Mouse (Mus musculus) forebrain, embryonic 14.5 days (tissue): ENCODE results near the gene Plxnd1. TPM values are rescaled to one million over a fixed set of nuclear protein-coding genes. Genes with fewer than 3 reads are reported as not detected.

Source experiments
- ATAC-seq: fragments of 200-750 bp; cut with Nextera tagmentation; 2 replicates; pipeline ENCODE4 v1.8.0; 2017; ENCODE audit warnings: mild to moderate bottlenecking, moderate library complexity
- DNase-seq: peaks from one replicate; pipeline ENCODE4 v3.0.0-alpha.2; 2015; ENCODE audit warnings: low spot score
- H3K27ac ChIP-seq: fragments of 300-500 bp; sonication (generic); 2 replicates; pipeline ENCODE4 v1.5.1; 2014; ENCODE audit warnings: low read depth, mild to moderate bottlenecking, control low read depth, low read length, moderate library complexity
- H3K27me3 ChIP-seq: fragments of 300-500 bp; sonication (generic); replicated peaks from 2 replicates; pipeline ENCODE4 v1.6.1; 2014; ENCODE audit warnings: low read length, control low read depth, mixed read lengths; ENCODE audit not compliant: control insufficient read depth, insufficient read depth
- H3K36me3 ChIP-seq: fragments of 300-500 bp; sonication (generic); 2 replicates; pipeline ENCODE4 v1.6.1; 2014; ENCODE audit warnings: low read length, control low read depth; ENCODE audit not compliant: control insufficient read depth, insufficient read depth
- H3K4me1 ChIP-seq: fragments of 300-500 bp; sonication (generic); 2 replicates; pipeline ENCODE4 v1.6.1; 2014; ENCODE audit warnings: antibody characterized with exemption, low read length, control low read depth; ENCODE audit not compliant: control insufficient read depth, insufficient read depth
- H3K4me2 ChIP-seq: fragments of 300-500 bp; sonication (generic); 2 replicates; pipeline ENCODE4 v1.6.1; 2014; ENCODE audit warnings: mild to moderate bottlenecking, control low read depth, low read length
- H3K4me3 ChIP-seq: fragments of 300-500 bp; sonication (generic); 2 replicates; pipeline ENCODE4 v1.5.1; 2014; ENCODE audit warnings: low read depth, low read length, control low read depth
- H3K9ac ChIP-seq: fragments of 300-500 bp; sonication (generic); 2 replicates; pipeline ENCODE4 v1.6.1; 2014; ENCODE audit warnings: mild to moderate bottlenecking, low read length, control low read depth, moderate library complexity
- H3K9me3 ChIP-seq: fragments of 300-500 bp; sonication (generic); replicated peaks from 2 replicates; pipeline ENCODE4 v1.6.1; 2016; ENCODE audit warnings: low read length, control low read depth, mixed read lengths; ENCODE audit not compliant: control insufficient read depth
- WGBS: fragments of 180-500 bp; shearing (Covaris S2); extraction: QIAGEN DNeasy Blood & Tissue Kit; methylation state at CpG from one replicate; pipeline ENCODE4 v1.1.7; 2014; 5-methylcytosine and 5-hydroxymethylcytosine counted together
- polyA plus RNA-seq: library from polyadenylated mRNA; unstranded; fragments of >200 nt; fragmentation: Nextera tagmentation; extraction: Ambion mirVana; gene quantifications from 2 replicates; pipeline ENCODE4 v1.2.1, GENCODE M21; 2014

The Plxnd1 gene
- polyA plus RNA-seq, 1 experiment from 2014 or later: 19.6 TPM

DNA sequence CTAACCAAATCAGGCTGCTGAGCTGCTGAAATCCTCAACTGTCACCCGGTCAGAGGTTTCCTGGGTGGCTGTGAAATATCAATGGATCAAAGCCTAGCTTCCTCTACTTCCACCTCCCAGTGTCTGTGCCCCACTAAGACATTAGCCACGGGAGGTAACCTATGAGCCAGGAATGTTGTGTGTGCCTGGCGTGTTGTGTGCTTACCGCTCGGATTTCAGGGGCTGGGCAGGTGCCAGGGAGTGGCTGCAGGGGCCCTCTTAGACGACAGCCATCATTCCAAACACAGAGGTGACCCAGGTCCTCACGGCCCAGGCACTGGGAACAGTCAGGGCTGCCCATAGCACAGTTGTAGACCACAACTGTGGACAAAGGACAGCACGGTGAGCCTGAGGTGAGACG lies 25.7 kb downstream of the Plxnd1 start:
- H3K27me3 ChIP-seq: no peaks in the 10 kb centered on the region
- no peak for ATAC-seq
- H3K4me2 ChIP-seq: no peak overlapping the region
- no peak overlapping the region for H3K27ac ChIP-seq
- 64% methylated on average over 9 of the region's 9 CpGs for WGBS
- no peaks in the 10 kb centered on the region for H3K36me3 ChIP-seq
- H3K4me1 ChIP-seq: peaks cover 11% of the 10 kb centered on the region
- H3K9me3 ChIP-seq: no peaks in the 10 kb centered on the region
- DNase-seq: no peak
- H3K4me3 ChIP-seq: no peak overlapping the region
- H3K9ac ChIP-seq: no peak overlapping the region

- no peaks in the 10 kb centered on the region for H3K36me3 ChIP-seq
- no peak overlapping the region for H3K27ac ChIP-seq
- H3K27me3 ChIP-seq: no peaks in the 10 kb centered on the region
- no peak overlapping the region for H3K9ac ChIP-seq
- H3K4me2 ChIP-seq: no peak overlapping the region
- H3K9me3 ChIP-seq: no peaks in the 10 kb centered on the region
- ATAC-seq: no peak
- H3K4me1 ChIP-seq: peaks cover 9% of the 10 kb centered on the region
- no peak for DNase-seq
- no peak overlapping the region for H3K4me3 ChIP-seq
- WGBS: 76% methylated on average over 6 of the region's 6 CpGs
These were observed 26.1 kb downstream of the Plxnd1 start for GRCm38 (mm10) chr6:115968700-115969099.

- no peak overlapping the region for H3K27ac ChIP-seq
- H3K36me3 ChIP-seq: no peaks in the 10 kb centered on the region
- ATAC-seq: no peak
- 82% methylated on average over 5 of the region's 5 CpGs for WGBS
- DNase-seq: no peak
- peaks cover 9% of the 10 kb centered on the region for H3K4me1 ChIP-seq
- H3K27me3 ChIP-seq: no peaks in the 10 kb centered on the region
- H3K4me3 ChIP-seq: no peak overlapping the region
- no peaks in the 10 kb centered on the region for H3K9me3 ChIP-seq
- H3K9ac ChIP-seq: no peak overlapping the region
- H3K4me2 ChIP-seq: no peak overlapping the region
These were observed 26.7 kb downstream of the Plxnd1 start for GRCm38 (mm10) chr6:115968086-115968485.

GRCm38 (mm10) chr6:115967291-115967880 lies 27.4 kb downstream of the Plxnd1 start:
- no peak overlapping the region for H3K27ac ChIP-seq
- WGBS: 92% methylated on average over 15 of the region's 15 CpGs

GRCm38 (mm10) chr6:115966227-115966966 lies 28.4 kb downstream of the Plxnd1 start:
- no peaks in the 10 kb centered on the region for H3K36me3 ChIP-seq
- ATAC-seq: no peak
- peaks cover under 1% of the 10 kb centered on the region; the same call in 1 of the 2 replicates for H3K4me1 ChIP-seq
- 93% methylated on average over 19 of the region's 19 CpGs for WGBS
- no peak overlapping the region for H3K4me2 ChIP-seq
- no peaks in the 10 kb centered on the region for H3K9me3 ChIP-seq
- H3K9ac ChIP-seq: no peak overlapping the region
- no peak for DNase-seq
- no peaks in the 10 kb centered on the region for H3K27me3 ChIP-seq
- no peak overlapping the region for H3K27ac ChIP-seq
- H3K4me3 ChIP-seq: no peak overlapping the region

More at GRCm38 (mm10) chr6:115967291-115967880, 27.4 kb downstream of the Plxnd1 start:
- Histone ChIP-seq H3K4me3 (no peak overlapping the region), H3K4me2 (no peak overlapping the region), H3K36me3 (no peaks in the 10 kb centered on the region), H3K9ac (no peak overlapping the region), H3K4me1 (peaks cover 9% of the 10 kb centered on the region), H3K27me3 (no peaks in the 10 kb centered on the region), H3K9me3 (no peaks in the 10 kb centered on the region)
- DNase-seq (no peak), ATAC-seq (no peak)

DNA sequence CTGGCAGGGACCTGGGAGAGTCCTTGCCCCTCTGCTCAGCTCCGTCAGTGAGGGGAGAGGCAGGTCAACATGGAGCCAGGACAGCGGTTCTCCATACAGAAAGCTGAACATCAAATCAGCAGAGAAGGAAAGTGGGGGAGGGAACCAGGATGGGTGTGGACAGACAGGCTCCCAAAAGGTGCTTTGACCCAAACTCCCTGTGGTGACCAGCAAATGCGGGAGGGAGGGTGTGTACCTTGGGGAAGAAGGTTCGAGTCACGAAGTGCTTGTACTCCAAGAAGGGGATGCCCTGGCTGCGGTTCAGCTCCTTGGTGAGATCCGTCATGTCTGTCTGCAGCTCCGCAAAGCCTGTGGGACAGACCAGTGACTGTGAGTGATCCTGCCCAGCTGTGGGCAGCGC lies 31.1 kb downstream of the Plxnd1 start:
- no peak for DNase-seq
- Histone ChIP-seq H3K27ac (no peak overlapping the region), H3K9me3 (no peaks in the 10 kb centered on the region), H3K36me3 (no peaks in the 10 kb centered on the region), H3K27me3 (no peaks in the 10 kb centered on the region), H3K4me2 (no peak overlapping the region), H3K9ac (no peak overlapping the region), H3K4me1 (no peaks in the 10 kb centered on the region), H3K4me3 (no peak overlapping the region)
- WGBS: 76% methylated on average over 9 of the region's 9 CpGs
- no peak for ATAC-seq

GRCm38 (mm10) chr6:115962439-115963085 lies 32.2 kb downstream of the Plxnd1 start:
- no peak overlapping the region for H3K9ac ChIP-seq
- H3K4me2 ChIP-seq: no peak overlapping the region
- H3K9me3 ChIP-seq: no peaks in the 10 kb centered on the region
- no peak overlapping the region for H3K4me3 ChIP-seq
- H3K27ac ChIP-seq: no peak overlapping the region
- no peaks in the 10 kb centered on the region for H3K27me3 ChIP-seq
- DNase-seq (no peak), ATAC-seq (no peak)
- H3K36me3 ChIP-seq: no peaks in the 10 kb centered on the region
- no peaks in the 10 kb centered on the region; the same call in 1 of the 2 replicates for H3K4me1 ChIP-seq
- 37% methylated on average over 23 of the region's 23 CpGs for WGBS

DNA sequence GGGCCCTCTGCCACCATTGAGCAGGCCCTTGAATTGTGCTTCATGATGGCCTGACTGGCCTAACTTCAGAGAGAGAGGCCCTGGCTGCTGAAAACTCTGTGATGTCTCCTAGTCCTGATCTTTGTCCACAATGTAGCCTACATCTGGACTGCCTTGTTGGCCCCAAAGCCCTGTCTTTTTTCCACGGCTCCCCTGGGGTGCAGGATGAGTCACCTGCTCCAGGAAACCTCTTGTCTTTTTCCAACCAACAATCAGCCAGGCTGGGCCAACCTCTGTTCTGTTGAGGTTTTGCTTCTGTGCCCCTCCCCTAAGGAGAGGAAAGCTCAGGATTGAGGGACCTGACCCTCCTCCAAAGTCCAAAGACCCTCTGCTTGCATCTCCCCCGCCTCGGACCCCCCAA lies 33.1 kb downstream of the Plxnd1 start:
- ATAC-seq: no peak
- no peak overlapping the region for H3K4me2 ChIP-seq
- 78% methylated on average over 3 of the region's 3 CpGs for WGBS
- H3K9me3 ChIP-seq: no peaks in the 10 kb centered on the region
- H3K27ac ChIP-seq: no peak overlapping the region
- H3K27me3 ChIP-seq: no peaks in the 10 kb centered on the region
- peaks cover 7% of the 10 kb centered on the region; the same call in 1 of the 2 replicates for H3K4me1 ChIP-seq
- no peak overlapping the region for H3K4me3 ChIP-seq
- DNase-seq: no peak
- H3K36me3 ChIP-seq: no peaks in the 10 kb centered on the region
- no peak overlapping the region for H3K9ac ChIP-seq

DNA sequence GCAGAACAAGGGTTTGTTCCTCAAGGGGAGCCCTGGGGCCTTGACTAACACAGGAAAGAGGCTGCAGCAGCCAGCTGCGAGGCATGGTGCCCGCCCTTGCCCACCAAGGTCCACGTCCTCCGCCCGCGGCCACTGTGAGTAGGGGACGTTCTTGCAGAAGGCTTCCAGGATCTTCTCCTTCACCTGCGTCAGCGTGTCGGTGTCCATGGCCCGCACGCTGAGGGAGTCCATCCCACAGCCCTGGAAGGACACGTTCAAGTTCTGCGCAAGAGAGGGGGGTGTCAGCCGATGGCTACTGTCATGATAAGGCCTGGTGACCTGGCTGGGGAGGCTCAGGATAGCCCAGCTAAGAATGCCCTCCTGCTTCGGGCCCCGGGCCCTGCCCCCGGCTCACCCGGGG lies 34.5 kb downstream of the Plxnd1 start:
- H3K27me3 ChIP-seq: no peaks in the 10 kb centered on the region
- no peak overlapping the region for H3K4me3 ChIP-seq
- peaks cover 12% of the 10 kb centered on the region for H3K4me1 ChIP-seq
- no peaks in the 10 kb centered on the region for H3K9me3 ChIP-seq
- no peak overlapping the region for H3K4me2 ChIP-seq
- WGBS: 92% methylated on average over 19 of the region's 19 CpGs
- H3K27ac ChIP-seq: no peak overlapping the region
- no peak overlapping the region for H3K9ac ChIP-seq
- H3K36me3 ChIP-seq: no peaks in the 10 kb centered on the region
- ATAC-seq (no peak), DNase-seq (no peak)
